Mouse (Mus musculus) megakaryocyte, embryonic 14.5 days (primary cell): ENCODE results near the gene Hspd1.

Experiments used
- FLI1 ChIP-seq: IDR thresholded peaks from 2 replicates; pipeline ENCODE4 v1.6.1; 2012; ENCODE audit warnings: low read length, inconsistent platforms, mixed read lengths
- GATA1 ChIP-seq: IDR thresholded peaks from 3 replicates; pipeline ENCODE4 v1.6.1; 2012; ENCODE audit warnings: mixed read lengths, low read length, inconsistent platforms, borderline replicate concordance

DNA sequence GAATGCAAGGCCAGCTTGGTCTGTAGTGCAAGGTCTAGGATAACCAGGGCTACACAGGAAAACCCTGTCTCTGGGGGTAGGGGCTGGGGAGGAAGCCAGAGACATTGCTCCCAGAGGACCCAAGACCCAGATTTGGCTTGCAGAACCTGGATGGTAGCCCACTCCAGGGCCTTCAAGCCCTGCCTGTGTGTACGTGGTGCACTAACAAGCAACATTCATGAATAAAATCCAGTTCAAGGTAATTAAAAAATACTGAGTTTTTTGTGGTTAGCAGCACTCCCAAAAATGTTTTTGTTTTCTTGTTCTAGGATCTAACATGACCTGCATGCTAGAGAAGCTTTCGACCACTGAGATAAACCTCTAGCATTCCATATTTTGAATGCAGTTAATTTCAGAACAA is 4.0 kb upstream of the Hspd1 start:
- TF ChIP-seq FLI1: no peak
- no peak for TF ChIP-seq GATA1
